Mouse (Mus musculus): ENCODE measurements around the gene Gm10778. TPM values are rescaled to one million over a fixed set of nuclear protein-coding genes. Genes with fewer than 3 reads are reported as not detected.
"Not testable (repeated sequence)": the region's sequence is repeated elsewhere in the genome, so short reads cannot be mapped to it uniquely, and the experiment has no call there.

The Gm10778 gene
- total RNA-seq, 2 experiments from 2014 or later, result 1.7 to 2.5 TPM

DNA sequence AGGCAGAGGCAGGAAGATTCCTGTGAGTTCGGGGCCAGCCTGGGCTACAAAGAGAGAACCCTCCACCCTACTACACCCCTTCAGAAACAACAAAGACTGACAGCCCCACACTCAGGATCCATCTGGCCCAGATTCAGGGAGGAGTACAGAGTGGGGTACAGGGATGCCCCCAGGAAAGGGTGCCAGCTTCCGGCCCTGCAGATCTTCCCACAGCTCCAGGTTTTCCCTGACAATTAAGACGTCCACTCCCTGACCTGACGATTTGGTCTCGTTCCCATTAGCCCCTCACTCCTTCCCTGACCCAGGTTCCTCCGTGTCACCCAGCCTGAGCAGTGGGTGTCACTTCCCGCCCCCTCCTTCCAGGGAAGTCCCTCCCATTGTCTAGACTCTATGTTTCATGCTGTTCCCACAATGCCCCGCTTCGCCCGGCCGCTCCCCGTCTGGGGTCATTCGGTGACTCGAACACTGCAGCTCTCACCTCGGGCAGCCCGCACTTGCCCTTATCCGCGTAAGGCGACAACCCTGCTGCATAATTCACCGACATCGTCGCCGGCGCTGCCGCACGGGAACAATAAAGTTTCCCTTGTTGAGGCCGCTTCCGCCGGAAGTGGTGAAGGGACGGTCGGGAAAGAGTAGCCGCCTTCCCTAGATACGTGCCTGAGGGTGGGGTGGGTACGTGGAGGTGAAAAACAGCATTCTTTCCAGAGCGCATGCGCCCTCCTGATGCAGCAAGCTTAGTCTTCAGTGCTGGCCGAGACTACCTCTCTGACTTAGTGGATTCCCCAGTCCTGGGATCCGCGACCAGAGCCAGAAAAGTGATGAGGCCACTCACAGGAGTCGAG is 21.6 kb upstream of the Gm10778 start, which contains the start of gene Sirt6:
Sirt6 (minus strand) TSS at position 804 of the 842 bp plus-strand sequence.
- DNase-seq, result peak; percentile 89 to 93
- intact Hi-C loops (cut with DNase I), result loop anchor here (2.0 kb wide), 1 partner anchor 20 kb away; the partner anchor contains the start of gene BC025920

DNA sequence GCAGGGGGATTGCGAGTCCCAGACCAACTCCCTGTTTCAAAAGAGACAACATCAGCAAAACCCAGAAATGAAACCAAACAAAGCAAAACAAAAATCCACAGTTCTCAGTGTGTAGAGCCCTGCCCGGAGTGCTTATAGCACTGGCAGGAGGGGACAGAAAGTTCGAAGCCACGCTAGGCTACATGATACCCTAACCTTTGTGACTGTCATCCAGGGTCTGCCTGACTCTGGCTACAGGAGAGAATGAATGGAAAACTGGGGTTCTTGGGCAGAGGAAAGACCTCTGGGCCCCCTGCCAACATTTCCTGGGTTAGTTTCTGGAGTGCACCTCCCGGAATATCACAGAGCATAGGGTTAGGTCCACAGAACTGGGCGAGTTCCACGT is 21.0 kb upstream of the Gm10778 start:
- DNase-seq, result peak in 1 of 2 experiments; percentile 31
- intact Hi-C loops (cut with DNase I), result loop anchor here (2.0 kb wide), 1 partner anchor 21 kb away; the partner anchor contains the start of gene BC025920

GRCm38 (mm10) chr10:81628390-81628789 is 20.5 kb upstream of the Gm10778 start, which contains the start of gene Ankrd24:
Gene Ankrd24, plus strand, starts transcription at chr10:81628540.
- intact Hi-C loops (cut with DNase I), result no loop called here
- no peak for DNase-seq

- DNase-seq, result peak; percentile 69 to 81
- intact Hi-C loops (cut with DNase I), result no loop called here
Measured at GRCm38 (mm10) chr10:81633253-81634099, 15.4 kb upstream of the Gm10778 start.

DNA sequence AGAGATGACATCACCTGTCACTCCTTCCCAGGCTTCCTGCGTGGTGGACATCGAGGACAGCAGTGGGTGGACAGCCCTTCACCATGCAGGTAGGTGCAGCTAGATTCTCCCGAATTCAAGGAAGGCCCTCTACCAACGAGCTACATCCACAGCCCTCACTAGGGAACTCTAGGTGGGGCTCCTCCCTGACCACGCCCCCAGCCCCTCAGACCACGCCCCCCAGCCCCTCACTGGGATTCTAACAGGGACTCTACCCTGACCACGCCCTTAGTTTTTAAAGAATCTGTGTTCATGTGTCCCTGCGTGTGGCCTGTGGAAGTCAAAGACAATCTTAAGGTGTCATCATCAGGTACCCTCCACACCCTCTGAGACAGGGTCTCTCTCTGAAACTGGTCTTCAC is 12.5 kb upstream of the Gm10778 start:
- no peak for DNase-seq
- intact Hi-C loops (cut with DNase I), result no loop called here

- DNase-seq, result no peak
- intact Hi-C loops (cut with DNase I), result no loop called here
Measured at GRCm38 (mm10) chr10:81638101-81638500, 10.8 kb upstream of the Gm10778 start.

DNA sequence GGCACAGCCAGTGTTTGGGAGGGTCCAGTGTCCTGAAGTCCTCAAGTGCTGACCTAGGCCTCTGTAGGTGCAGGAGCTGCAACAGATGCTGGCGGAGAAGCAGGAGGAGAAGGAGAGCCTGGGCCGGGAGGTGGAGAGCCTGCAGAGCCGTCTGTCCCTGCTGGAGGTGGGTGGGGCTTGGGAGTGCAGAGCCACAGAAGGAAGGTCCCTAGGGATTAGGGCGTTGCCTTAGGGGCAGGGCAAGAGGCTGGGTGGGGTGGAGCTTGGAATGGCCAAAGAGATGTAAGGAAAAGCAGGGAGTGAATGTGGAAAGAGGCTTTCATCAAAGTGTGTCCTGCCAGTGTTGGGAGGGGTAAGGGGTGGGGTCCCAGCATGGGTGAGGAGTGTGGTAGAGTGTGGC is 8.0 kb upstream of the Gm10778 start:
- intact Hi-C loops (cut with DNase I), result loop anchor here (5.0 kb wide), 2 partner anchors 406 to 531 kb away; partner anchors contain the start of gene Zfp873

GRCm38 (mm10) chr10:81641566-81641965 is 7.3 kb upstream of the Gm10778 start:
- intact Hi-C loops (cut with DNase I), result loop anchor here (5.0 kb wide), 2 partner anchors 406 to 531 kb away; partner anchors contain the start of gene Zfp873
- DNase-seq, result no peak

More for the DNA sequence above, 8.0 kb upstream of the Gm10778 start:
- DNase-seq, result not testable (repeated sequence)

DNA sequence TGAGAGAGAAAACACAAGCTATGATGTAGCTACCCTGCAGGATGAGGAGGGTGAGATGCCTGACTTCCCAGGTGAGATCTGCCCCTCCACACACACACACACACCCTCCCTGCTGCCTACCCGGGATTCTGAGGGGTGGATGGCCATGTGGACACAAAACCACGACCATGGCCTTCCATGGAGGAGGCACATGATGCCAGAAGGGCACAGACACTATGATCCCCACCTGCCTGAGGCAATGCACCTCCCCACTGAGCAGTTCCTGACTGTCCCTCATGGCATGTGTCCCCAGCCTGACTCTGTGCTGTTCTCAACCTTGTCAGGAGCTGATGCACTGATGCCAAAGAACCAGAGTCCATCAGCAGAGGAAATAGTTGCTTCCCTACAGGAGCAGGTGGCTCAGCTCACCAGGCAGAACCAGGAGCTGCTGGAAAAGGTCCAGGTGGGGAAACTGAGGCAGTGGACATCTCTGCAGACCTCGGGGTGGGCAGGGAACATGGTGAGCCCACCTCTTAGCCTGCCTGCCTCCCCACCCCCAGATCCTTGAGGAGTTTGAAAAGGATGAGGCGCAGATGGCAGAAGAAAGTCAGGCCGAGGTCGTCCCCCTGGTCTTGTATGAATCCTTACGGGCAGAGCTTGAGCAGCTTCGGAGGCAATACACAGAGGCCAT is 6.7 kb upstream of the Gm10778 start:
- DNase-seq, result no peak
- intact Hi-C loops (cut with DNase I), result loop anchor here (5.0 kb wide), 2 partner anchors 405 to 530 kb away; partner anchors contain the start of gene Zfp873

DNA sequence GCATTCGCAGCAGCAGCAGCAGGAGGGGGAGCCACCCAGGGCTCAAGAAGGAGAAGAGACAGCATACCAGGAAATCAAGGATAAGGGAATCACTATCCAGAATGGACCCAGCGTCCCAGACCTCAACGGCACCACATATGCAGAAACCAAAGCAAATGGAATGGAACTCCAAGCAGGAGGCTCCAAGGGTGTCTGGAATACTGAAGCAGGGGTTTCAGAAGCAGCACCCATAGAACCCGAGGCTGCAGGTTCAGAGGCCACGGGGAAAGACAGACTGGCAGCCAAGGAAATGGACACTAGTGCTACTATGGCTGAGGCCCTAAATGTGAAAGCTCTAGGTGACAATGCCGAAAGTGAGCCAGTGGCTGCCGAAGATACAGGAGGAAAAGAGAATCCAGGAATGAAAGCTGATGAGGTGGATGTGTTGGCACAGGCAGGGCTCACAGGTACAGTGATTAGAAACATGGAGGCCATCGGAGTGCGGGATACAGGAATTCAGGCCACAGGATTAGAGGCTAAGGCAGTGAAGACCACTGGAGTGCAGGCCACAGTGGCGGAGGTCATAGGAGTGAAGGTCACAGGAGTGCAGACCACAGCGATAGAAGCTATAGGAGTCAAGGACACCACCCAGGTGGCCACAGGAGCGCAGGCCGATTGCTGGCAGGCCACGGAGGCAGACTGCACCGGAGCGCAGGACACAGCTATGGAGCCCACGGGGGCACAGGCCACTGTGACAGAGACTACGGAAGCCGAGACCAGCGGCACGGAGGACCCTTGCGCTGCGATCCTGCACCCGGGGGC is 6.0 kb upstream of the Gm10778 start:
- intact Hi-C loops (cut with DNase I), result loop anchor here (5.0 kb wide), 2 partner anchors 404 to 529 kb away; partner anchors contain the start of gene Zfp873
- peak in 1 of 2 experiments; percentile 23 for DNase-seq

DNA sequence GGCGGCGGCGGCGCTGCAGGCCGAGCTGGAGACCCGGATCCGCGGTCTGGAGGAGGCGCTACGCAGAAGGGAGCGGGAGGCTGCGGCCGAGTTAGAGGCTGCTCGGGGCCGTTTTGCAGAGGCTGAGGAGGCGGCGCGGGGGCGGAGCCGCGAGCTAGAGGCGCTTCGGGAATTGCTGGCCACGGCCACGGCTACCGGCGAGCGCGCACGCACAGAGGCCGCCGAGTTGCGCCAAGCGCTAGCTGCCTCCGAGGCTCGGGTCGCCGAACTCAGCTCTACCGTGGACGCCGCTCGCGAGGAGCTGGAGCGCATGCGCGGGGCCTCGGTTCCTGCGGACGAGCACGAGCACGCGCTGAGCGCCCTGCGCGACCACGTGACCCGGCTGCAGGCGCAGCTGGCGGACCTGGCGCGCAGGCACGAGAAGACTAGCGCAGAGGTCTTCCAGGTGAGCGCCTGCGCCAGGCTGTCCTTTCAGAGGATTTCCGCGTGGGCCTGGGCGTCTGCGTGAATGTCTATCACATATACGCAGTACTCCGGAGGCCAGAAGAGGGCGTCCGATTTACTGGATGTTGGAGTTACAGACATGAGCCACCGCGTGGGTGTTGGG is 5.3 kb upstream of the Gm10778 start:
- intact Hi-C loops (cut with DNase I), result loop anchor here (5.0 kb wide), 2 partner anchors 404 to 529 kb away; partner anchors contain the start of gene Zfp873

GRCm38 (mm10) chr10:81644162-81644561 is 4.7 kb upstream of the Gm10778 start:
- no peak for DNase-seq
- intact Hi-C loops (cut with DNase I), result loop anchor here (5.0 kb wide), 2 partner anchors 403 to 528 kb away; partner anchors contain the start of gene Zfp873

More for the DNA sequence above, 5.3 kb upstream of the Gm10778 start:
- peak; percentile 95 to 96 for DNase-seq

DNA sequence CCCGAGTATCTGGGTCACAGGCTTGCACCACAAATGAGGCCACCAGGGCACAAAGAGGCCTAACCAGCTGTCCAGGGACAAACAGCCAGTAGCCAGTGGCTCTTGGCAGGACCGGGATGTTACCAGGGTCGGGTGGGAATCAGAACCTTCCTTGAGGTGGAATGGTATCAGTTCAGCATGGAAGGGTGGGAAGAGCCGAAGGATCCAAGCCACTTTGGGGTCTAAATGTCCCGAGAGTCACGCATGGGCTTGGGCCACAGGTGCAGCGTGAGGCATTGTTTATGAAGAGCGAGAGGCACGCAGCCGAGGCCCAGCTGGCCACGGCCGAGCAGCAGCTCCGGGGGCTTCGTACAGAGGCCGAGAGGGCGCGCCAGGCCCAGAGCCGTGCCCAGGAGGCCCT is 4.1 kb upstream of the Gm10778 start:
- DNase-seq, result no peak
- intact Hi-C loops (cut with DNase I), result loop anchor here (5.0 kb wide), 2 partner anchors 403 to 528 kb away; partner anchors contain the start of gene Zfp873

- intact Hi-C loops (cut with DNase I), result no loop called here
- DNase-seq, result no peak
Measured at GRCm38 (mm10) chr10:81645391-81645790, 3.5 kb upstream of the Gm10778 start.

- no peak for DNase-seq
- intact Hi-C loops (cut with DNase I), result no loop called here
Measured at GRCm38 (mm10) chr10:81646015-81646555, 2.8 kb upstream of the Gm10778 start.

DNA sequence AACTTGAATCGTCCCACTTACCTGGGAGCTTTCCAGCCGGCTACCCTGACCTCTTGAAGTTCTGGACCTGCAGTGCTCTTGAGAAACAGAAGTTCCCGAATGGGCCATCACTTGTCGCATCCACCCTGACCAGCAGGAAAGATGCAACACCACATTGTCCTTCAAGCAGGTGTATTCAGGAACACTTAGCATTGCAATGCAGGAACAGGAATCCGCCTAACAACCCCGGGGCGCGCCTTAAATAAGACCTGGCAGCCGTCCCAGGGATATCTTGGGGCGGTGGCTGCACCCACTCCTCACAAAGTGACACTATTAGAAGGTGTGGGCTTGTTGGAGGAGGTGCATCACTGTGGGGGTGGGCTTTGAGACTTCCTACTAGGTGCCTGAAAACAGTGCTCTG is 6.3 kb downstream of the Gm10778 start:
- intact Hi-C loops (cut with DNase I), result no loop called here
- DNase-seq, result peak in 1 of 2 experiments; percentile 0

- intact Hi-C loops (cut with DNase I), result no loop called here
- DNase-seq, result peak; percentile 0
Measured at GRCm38 (mm10) chr10:81656174-81656573, 7.3 kb downstream of the Gm10778 start.

- intact Hi-C loops (cut with DNase I); DNase-seq: not testable (repeated sequence)
Measured at GRCm38 (mm10) chr10:81687114-81687513, 38.3 kb downstream of the Gm10778 start.

Data from heart, postnatal 36 days (tissue).